ENCODE assay signal across 8 mouse cellular contexts in the genomic region with DNA sequence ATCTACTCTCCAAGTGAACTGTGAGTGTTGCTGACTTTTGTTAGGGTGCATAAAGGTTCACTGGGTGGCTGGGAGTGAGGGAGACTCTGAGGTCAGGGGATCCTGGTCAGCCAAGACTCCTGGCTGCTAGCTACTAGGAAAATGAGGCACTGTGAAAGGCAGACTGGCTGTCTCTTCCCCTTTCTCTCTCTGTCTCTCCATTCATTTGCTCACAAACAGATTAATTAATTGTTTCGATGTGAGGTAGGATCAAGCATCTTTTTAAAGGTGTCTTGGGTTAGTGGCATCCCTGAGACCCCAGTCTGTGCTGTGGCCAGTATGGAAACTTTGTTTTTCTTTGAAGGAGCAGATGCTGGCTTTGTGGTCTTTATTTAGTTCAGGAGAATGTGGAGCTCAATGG. TPM values are rescaled to one million over a fixed set of nuclear protein-coding genes. Genes with fewer than 3 reads are reported as not detected.
A peak's percentile ranks its signal among the peaks of the same experiment; 100 is the strongest.
DNase-seq lines count a peak whose midpoint lies in the region; ATAC-seq lines count a peak whose summit lies in the region.

No protein-coding gene starts in this region.

- no peak for DNase-seq in heart, postnatal 4 days
- peak; percentile 39 for DNase-seq in NIH3T3 (ENCODE audit: low read depth)
- peak; percentile 26 for DNase-seq in hindbrain, embryonic 11.5 days (ENCODE audit: low spot score)
- no peak for DNase-seq in thymus, postnatal 25 days

- peaks cover 65% of the 10 kb centered on the region for H3K4me1 ChIP-seq in heart, embryonic 13.5 days
- peaks cover 18% of the 10 kb centered on the region for H3K4me1 ChIP-seq in hindbrain, embryonic 11.5 days (replicated peaks; ENCODE audit: control insufficient read depth, insufficient read depth, low read length)
- peaks cover 59% of the 10 kb centered on the region for H3K4me1 ChIP-seq in midbrain, embryonic 12.5 days

- peaks cover 31% of the 10 kb centered on the region for H3K27me3 ChIP-seq in heart, embryonic 13.5 days (replicated peaks)
- peaks cover 2% of the 10 kb centered on the region; the same call in 1 of the 2 replicates for H3K27me3 ChIP-seq in hindbrain, embryonic 11.5 days (ENCODE audit: control insufficient read depth, insufficient read depth, low read length)
- H3K27me3 ChIP-seq in midbrain, embryonic 12.5 days = peaks cover 28% of the 10 kb centered on the region

- H3K36me3 ChIP-seq in heart, embryonic 13.5 days = peaks cover 1% of the 10 kb centered on the region; the same call in 1 of the 2 replicates
- no peaks in the 10 kb centered on the region for H3K36me3 ChIP-seq in hindbrain, embryonic 11.5 days (ENCODE audit: control insufficient read depth, insufficient read depth, low read length)
- H3K36me3 ChIP-seq in midbrain, embryonic 12.5 days = peaks cover 8% of the 10 kb centered on the region; the same call in 1 of the 2 replicates

- peak overlapping the region; percentile 64 for H3K4me3 ChIP-seq in heart, embryonic 13.5 days
- H3K4me3 ChIP-seq in hindbrain, embryonic 11.5 days (ENCODE audit: low read depth, low read length) = peak overlapping the region; percentile 61
- H3K4me3 ChIP-seq in midbrain, embryonic 12.5 days = peak overlapping the region; percentile 58

- peak overlapping the region; percentile 86 for H3K9ac ChIP-seq in heart, embryonic 13.5 days
- peak overlapping the region; percentile 81 for H3K9ac ChIP-seq in hindbrain, embryonic 11.5 days (ENCODE audit: low read depth, low read length)
- H3K9ac ChIP-seq in midbrain, embryonic 12.5 days (replicated peaks) = peak overlapping the region; percentile 73

- peak overlapping the region; percentile 82 for H3K27ac ChIP-seq in heart, embryonic 13.5 days (replicated peaks)
- peak overlapping the region; percentile 67 for H3K27ac ChIP-seq in hindbrain, embryonic 11.5 days (ENCODE audit: low read depth, low read length)
- peak overlapping the region; percentile 84 for H3K27ac ChIP-seq in midbrain, embryonic 12.5 days (replicated peaks)

- no peak for ATAC-seq in heart, embryonic 13.5 days (ENCODE audit: extremely low read depth, insufficient number of reproducible peaks, low FRiP score, low TSS enrichment)
- no peak for ATAC-seq in hindbrain, embryonic 11.5 days (ENCODE audit: low FRiP score)
- no peak for ATAC-seq in midbrain, embryonic 12.5 days (ENCODE audit: low FRiP score, low read depth)
- no peak for ATAC-seq in cerebellum, adult (ENCODE audit: insufficient number of reproducible peaks, low FRiP score, low TSS enrichment)
- ATAC-seq in activated CD4-positive, CD25-positive, alpha-beta regulatory T cell, adult 4 months = no peak

- WGBS in heart, embryonic 13.5 days = 36% methylated on average over 1 of the region's 1 CpGs
- 11% methylated on average over 1 of the region's 1 CpGs for WGBS in hindbrain, embryonic 11.5 days
- WGBS in midbrain, embryonic 12.5 days = 6% methylated on average over 1 of the region's 1 CpGs

- no peaks in the 10 kb centered on the region for H3K9me3 ChIP-seq in heart, embryonic 13.5 days
- no peaks in the 10 kb centered on the region for H3K9me3 ChIP-seq in hindbrain, embryonic 11.5 days (ENCODE audit: control insufficient read depth, low read length)
- H3K9me3 ChIP-seq in midbrain, embryonic 12.5 days = no peaks in the 10 kb centered on the region

- H3K4me2 ChIP-seq in heart, embryonic 13.5 days = peak overlapping the region; percentile 70
- peak overlapping the region; percentile 64 for H3K4me2 ChIP-seq in hindbrain, embryonic 11.5 days (replicated peaks; ENCODE audit: low read depth, low read length)
- peak overlapping the region; percentile 63 for H3K4me2 ChIP-seq in midbrain, embryonic 12.5 days (replicated peaks)

RNA-seq across cellular contexts. Expression of a gene that starts 1.0 kb away (rescaled TPM):
- polyA plus RNA-seq in heart, embryonic 13.5 days (2015; fragmentation: Nextera tagmentation; extraction: Ambion mirVana) = 38.3 and 38.5 TPM in 2 replicates
- total RNA-seq in heart, postnatal 4 days (2021) = 10 to 100 TPM; 28.3 to 29.5 TPM
- 25.7 and 29.6 TPM in 2 replicates for polyA plus RNA-seq in hindbrain, embryonic 11.5 days (2014; fragmentation: Nextera tagmentation; extraction: Ambion mirVana)
- 26.6 and 27.4 TPM in 2 replicates for polyA plus RNA-seq in midbrain, embryonic 12.5 days (2016; fragmentation: Nextera tagmentation; extraction: Ambion mirVana)
- under 1 TPM; 0.15 to 0.21 TPM for polyA plus RNA-seq in activated CD4-positive, CD25-positive, alpha-beta regulatory T cell, adult 4 months (2017; shearing (Covaris generic))

RNA-seq across cellular contexts. Expression of a gene that starts 51.6 kb away (rescaled TPM):
- polyA plus RNA-seq in heart, embryonic 13.5 days (2015; fragmentation: Nextera tagmentation; extraction: Ambion mirVana) = 0.06 and 0.33 TPM in 2 replicates
- not detected for total RNA-seq in heart, postnatal 4 days (2021)
- 1.0 and 1.1 TPM in 2 replicates for polyA plus RNA-seq in hindbrain, embryonic 11.5 days (2014; fragmentation: Nextera tagmentation; extraction: Ambion mirVana)
- polyA plus RNA-seq in midbrain, embryonic 12.5 days (2016; fragmentation: Nextera tagmentation; extraction: Ambion mirVana) = 0.59 TPM in 1 of 2 replicates, not detected in the other
- polyA plus RNA-seq in activated CD4-positive, CD25-positive, alpha-beta regulatory T cell, adult 4 months (2017; shearing (Covaris generic)) = not detected

Comparison
In these comparisons a context has a peak if more than half of its experiments do, and no peak if none do; other contexts are left out.
1. DNase-seq: peak in NIH3T3 (single experiment) and hindbrain, embryonic 11.5 days (single experiment); none in heart, postnatal 4 days (single experiment) and thymus, postnatal 25 days (single experiment).
2. RNA of a gene that starts 1.0 kb away (polyA plus RNA-seq): 38.3 to 38.5 TPM in heart, embryonic 13.5 days, 26.6 to 27.4 TPM in midbrain, embryonic 12.5 days and 25.7 to 29.6 TPM in hindbrain, embryonic 11.5 days; 0.15 to 0.21 TPM in activated CD4-positive, CD25-positive, alpha-beta regulatory T cell, adult 4 months; every median in the first group is over 10 times any median in the second.
3. Peak in every context shown above with its lines, with median percentiles within 50 percentile points of each other: H3K27ac ChIP-seq, H3K4me2 ChIP-seq, H3K4me3 ChIP-seq and H3K9ac ChIP-seq.